20 mouse cellular contexts compared by ENCODE assay signal in genomic region chr5:110535964-110536363, GRCm38 (mm10). TPM values are rescaled to one million over a fixed set of nuclear protein-coding genes. Genes with fewer than 3 reads are reported as not detected.
"Had no signal": no experiment of that assay in that cellular context is flagged by ENCODE, and none has a peak within 500 bp of the region (broad histone marks: within the 10 kb centered on the region; RNA-seq: fewer than 3 reads in every experiment).

No protein-coding gene starts in this region.

- H3K27ac ChIP-seq: liver, embryonic 13.5 days; liver, embryonic 15.5 days; lung, embryonic 15.5 days; macrophage; midbrain, embryonic 13.5 days; midbrain, embryonic 15.5 days had no signal

- ATAC-seq: liver, postnatal 0 days; lung, postnatal 0 days; midbrain, embryonic 13.5 days; midbrain, embryonic 15.5 days had no signal

- H3K4me1 ChIP-seq: liver, embryonic 13.5 days; liver, embryonic 15.5 days; lung, embryonic 15.5 days; megakaryocyte, embryonic 14.5 days; midbrain, embryonic 13.5 days; midbrain, embryonic 15.5 days had no signal

- H3K27me3 ChIP-seq: lung, embryonic 15.5 days; midbrain, embryonic 15.5 days had no signal

- H3K4me3 ChIP-seq: liver, embryonic 13.5 days; liver, embryonic 15.5 days; lung, embryonic 15.5 days; megakaryocyte, embryonic 14.5 days; midbrain, embryonic 13.5 days; midbrain, embryonic 15.5 days had no signal

- H3K36me3 ChIP-seq: liver, embryonic 13.5 days; liver, embryonic 15.5 days; lung, embryonic 15.5 days; midbrain, embryonic 13.5 days; midbrain, embryonic 15.5 days had no signal

- DNase-seq: liver, embryonic 13.5 days; liver, postnatal 0 days; lung, adult 2 months; lung, postnatal 14 days; lung, postnatal 36 days; right cerebral cortex, adult 18-20 months; right cerebral cortex, postnatal 25 days; right cerebral cortex, postnatal 4 days; spleen, adult 18-20 months; thymus, adult 18-20 months; thymus, postnatal 14 days; thymus, postnatal 36 days had no signal

- H3K9me3 ChIP-seq: liver, embryonic 13.5 days; liver, embryonic 15.5 days; lung, embryonic 15.5 days; midbrain, embryonic 13.5 days; midbrain, embryonic 15.5 days had no signal

- H3K9ac ChIP-seq: liver, embryonic 13.5 days; liver, embryonic 15.5 days; liver, postnatal 0 days; lung, embryonic 15.5 days; midbrain, embryonic 13.5 days; midbrain, embryonic 15.5 days had no signal

- H3K4me2 ChIP-seq: liver, embryonic 13.5 days; liver, embryonic 15.5 days; lung, embryonic 15.5 days; midbrain, embryonic 11.5 days; midbrain, embryonic 13.5 days; midbrain, embryonic 15.5 days had no signal

RNA-seq across cellular contexts. Expression of gene Galnt9, which starts 8.2 kb away (rescaled TPM):
- polyA plus RNA-seq: liver, embryonic 13.5 days had no signal
